Mouse (Mus musculus) left cerebral cortex, adult 18-20 months (tissue): ENCODE measurements around the gene Serpinb1b. TPM values are rescaled to one million over a fixed set of nuclear protein-coding genes. Genes with fewer than 3 reads are reported as not detected.
"Not testable (repeated sequence)": the region's sequence is repeated elsewhere in the genome, so short reads cannot be mapped to it uniquely, and the experiment has no call there.

Source experiments
- DNase-seq, 2 experiments: peaks; one replicate each; pipeline ENCODE4 v3.0.0; 2021 to 2022; ENCODE audit warnings: low spot score in 2 of 2, mixed read lengths in 1 of 2
- long read RNA-seq, 2 experiments: library from polyadenylated mRNA; stranded (forward); transcript quantifications; one replicate each; pipeline ENCODE4 v2.0.0; 2021
- total RNA-seq, 2 experiments: library from RNA; stranded (reverse); gene quantifications; 2 replicates each; pipeline ENCODE4 v1.2.3; 2021

Serpinb1b gene
- 1 to 10 TPM; 1.2 to 1.9 TPM for total RNA-seq
- long read RNA-seq, experiment 1, result 0 reads
- long read RNA-seq, experiment 2, partial matches to known transcripts, result 0 of 1 reads
- long read RNA-seq, experiment 2, other reads (novel, unspliced or antisense), result 0 of 1 reads

DNA sequence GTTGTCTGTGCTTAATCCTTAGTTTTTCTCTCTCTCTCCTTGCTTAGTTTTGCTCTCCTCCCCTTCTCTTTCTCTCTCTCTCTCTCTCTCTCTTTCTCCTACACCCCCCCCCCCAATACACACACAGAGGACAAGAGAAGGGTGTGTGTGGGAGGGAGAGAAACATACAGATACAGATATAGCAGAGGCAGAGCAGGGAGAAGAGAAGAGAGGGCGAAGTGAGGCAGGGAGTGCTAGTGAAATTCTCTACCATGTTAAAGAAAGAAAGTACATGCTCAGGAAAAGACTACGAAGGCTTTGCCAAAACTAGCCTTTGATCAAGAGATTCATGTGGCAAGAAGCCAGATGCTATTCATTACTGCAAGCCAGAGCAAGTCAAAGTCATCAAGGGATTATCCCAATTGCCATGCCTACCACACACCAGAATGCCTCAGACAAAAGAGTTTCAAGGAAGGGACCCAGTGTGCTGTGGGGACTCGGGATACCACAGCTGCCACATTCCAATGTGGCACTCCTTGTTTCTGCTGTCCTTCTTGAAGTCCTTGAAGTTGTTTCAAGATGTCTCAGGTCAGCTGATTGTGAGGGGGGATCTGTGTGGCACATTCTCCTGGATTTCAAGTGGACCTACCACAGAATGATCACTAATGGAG lies at the start of gene Serpinb1b:
Serpinb1b (plus strand) TSS at position 520 of the 650 bp plus-strand sequence.
- DNase-seq, result no peak

DNA sequence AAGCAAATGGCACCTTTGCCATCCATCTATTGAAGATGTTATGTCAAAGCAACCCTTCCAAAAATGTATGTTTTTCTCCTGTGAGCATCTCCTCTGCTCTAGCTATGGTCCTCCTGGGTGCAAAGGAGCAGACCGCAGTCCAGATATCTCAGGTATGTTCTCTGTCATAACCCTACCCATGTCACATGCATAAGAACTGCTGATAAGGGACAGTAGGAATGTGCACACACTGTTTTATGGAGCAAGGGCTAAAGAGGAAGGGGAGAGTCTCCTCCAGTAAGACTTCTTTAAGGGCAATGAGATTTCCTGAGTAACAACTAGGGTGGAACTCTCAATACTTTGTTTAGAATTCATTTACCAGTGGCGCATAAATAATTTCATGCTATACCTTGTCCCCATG lies 48.9 kb upstream of the Serpinb1b start:
- DNase-seq, result not testable (repeated sequence)

DNA sequence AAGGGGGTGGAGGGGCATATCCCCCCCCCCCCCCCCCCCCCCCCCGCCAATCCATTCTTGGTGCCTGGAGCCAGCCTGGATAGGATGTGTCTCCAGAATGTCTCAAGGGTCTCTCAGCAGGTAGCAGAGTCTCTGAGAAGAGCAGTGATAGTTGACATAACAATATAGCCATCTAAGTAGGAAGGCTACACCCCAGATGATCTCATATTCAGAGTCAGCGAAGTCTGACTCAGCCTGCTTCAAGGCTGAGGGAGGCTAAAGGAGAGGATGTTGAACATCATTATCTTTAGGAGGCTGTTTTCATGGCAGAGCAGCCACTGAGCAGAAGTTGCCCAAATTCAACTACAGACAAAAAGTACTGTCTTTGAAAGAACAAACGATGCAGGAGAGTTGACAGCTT lies 48.1 kb upstream of the Serpinb1b start:
- DNase-seq, result no peak

DNA sequence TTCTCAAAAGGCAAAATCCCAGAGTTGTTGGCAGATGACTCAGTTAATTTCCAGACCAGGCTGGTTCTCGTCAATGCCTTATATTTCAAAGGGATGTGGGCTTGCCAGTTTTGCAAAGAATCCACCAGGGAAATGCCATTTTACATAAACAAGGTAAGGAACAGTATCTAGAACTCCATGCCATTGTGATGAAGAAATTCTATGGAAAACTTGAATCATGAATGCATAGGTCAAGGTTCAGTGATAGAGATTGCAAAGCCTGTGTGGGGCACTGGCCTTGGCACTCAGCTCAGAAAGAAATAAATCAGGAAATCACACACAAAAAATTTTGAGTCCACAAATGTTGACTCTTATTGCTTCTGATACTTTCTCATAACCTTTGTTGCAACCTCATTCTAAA lies 42.9 kb upstream of the Serpinb1b start:
- DNase-seq, result no peak

DNA sequence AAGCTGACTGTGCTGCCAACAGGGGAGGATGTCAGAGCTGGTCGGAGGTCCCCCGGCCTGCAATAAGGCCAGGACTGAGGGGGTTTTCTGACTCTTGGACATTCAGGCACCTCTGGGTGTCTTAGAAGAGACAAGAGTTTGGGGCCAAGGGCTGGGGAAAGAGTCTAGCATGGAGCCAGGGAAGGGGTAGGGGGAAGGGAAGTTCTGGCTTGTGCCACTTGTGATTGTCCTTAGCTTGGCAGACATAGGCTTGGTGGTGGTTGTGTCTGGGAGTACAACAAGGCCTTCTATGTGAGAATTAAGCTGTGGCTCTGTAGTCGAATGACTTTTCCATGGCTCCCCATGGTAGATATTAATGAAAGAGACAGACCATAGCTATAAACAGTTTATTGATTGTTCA lies 34.8 kb upstream of the Serpinb1b start:
- DNase-seq, result no peak

DNA sequence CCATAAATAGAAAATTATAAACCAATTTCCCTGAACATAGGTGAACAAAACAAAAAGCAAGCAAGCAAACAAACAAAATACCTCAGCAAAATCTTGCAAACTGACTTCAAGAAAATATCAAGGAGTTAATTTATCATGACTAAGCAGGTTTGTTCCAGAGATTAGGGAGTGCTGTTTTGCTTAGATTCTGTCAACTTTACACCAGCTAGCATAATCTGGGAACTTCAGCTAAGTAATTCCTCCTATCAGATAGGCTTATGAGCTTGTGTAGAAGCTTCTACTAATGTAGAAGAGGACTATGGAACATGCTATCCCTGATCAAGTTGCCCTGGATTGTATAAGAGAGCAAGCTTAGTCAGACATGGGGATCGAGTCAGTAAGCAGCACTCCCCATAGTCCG lies 31.1 kb upstream of the Serpinb1b start:
- DNase-seq, result no peak

DNA sequence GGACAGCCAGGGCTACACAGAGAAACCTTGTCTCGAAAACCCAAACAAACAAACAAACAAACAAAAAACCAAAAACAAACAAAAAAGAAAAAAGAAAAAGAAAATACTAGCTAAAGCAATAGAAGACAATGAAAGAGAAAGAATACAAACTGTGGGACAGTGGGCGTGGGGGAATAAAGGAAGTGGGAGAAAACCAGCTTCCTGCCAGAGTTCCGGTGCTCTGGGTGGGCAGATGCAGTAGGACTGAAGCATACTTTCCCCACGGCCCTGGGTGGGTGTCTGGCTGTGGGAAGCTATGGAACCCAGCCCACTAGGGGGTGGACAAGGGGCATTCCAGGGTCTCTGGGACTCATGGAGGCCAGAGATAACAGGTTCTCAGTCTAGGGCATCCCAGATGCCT lies 30.2 kb upstream of the Serpinb1b start:
- DNase-seq, result no peak

DNA sequence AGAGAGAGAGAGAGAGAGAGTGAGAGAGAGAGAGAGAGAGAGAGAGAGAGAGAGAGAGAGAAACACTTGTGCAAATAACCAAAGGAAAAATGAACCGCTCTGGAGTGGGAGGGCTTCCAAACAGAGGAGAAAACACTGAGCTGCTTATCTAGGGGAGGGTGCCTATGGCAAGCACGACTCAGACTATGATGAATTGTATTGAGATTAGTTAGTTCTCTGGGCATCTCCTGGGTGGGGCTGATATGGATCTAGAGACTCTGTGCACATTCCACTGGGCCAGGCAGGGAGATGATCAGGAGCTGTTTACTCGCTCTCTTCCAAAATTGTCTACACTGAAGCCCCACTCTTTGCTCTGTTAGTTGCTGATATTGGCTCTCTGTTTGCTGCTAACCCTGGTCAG lies 26.7 kb upstream of the Serpinb1b start:
- DNase-seq, result no peak

DNA sequence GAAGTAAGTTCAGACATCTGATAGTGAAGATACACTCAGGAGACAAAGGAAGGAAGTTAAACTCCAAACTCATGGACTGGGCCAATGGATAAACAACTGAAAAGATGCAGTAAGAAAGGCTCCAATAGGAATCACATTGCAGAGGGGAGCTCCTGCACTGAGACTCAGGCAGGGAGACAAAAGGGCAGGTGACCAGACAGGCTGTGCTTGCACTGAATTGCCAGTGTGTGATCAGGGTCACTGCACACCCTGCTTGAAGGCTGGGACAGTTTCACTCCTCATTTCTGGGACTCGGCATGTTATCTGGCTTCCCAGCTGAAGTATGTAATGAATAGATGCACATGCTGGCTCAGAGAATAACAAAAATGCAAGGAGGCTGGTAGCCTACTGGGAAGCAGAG lies 15.3 kb upstream of the Serpinb1b start:
- DNase-seq, result no peak

DNA sequence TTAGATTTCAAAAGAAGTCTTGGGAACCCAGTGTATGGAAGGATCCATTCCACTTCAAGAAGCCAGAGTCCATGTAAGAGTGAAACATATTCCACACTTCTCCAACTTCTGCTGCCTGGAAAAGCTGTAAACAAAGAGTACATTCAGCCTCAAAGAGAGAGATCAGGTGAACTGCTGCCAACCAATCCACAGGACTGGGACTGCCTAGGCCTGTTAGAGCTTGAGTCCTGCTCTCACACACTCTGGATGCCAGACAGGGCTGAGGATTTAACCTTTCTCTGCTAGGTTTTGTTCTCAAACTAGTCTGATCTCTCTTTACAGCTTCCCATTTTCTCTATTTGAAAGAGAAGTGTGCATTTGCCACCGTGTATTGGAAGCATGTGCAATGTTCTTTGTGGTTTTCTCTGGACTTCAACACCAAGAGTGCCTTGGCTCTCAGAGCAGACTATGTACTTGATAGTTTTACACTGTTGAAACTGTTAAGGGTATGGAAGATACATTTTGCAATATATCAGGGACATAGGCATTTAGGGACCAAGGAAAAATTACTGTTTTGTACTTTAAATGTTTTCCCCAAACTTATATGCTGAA lies 10.9 kb upstream of the Serpinb1b start:
- no peak for DNase-seq

DNA sequence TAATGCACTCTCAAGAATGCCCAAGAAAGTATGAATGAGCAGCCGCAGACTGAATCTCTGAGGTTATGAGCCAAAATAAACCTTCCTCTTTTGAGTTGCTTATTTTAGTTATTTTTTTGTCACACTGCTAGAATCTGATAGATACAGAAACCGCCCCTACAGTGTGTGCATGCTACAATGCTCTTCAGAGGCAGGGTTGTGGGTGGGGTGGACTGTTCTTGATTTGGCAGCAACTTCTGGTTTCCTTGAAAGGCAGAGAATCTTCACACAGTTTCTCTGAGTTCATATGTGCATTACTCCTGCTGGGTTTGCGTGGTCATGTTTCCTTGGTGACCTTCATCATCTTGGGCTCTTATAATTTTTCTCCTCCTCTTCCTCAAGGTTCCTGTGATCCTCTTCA lies 10.2 kb upstream of the Serpinb1b start:
- peak; percentile 28 to 55 for DNase-seq

DNA sequence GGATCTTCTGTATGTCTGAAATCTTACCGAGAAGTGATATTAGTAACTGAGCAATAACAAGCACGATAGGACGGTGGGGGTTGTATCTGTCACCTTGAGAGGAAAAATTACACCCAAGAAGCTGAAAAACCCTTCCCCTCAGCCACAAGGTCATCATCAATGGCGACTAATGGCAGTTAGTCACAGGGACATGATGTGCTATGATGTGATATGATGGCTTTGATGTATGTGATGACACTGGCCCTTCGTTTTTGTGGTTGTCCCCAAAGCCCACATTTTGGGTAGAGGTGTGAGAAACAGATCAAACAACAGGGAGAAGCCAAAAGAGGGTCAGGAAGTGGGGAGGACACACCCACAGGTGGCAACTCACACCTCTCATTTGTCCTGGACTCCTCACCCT lies 6.6 kb upstream of the Serpinb1b start:
- no peak for DNase-seq

DNA sequence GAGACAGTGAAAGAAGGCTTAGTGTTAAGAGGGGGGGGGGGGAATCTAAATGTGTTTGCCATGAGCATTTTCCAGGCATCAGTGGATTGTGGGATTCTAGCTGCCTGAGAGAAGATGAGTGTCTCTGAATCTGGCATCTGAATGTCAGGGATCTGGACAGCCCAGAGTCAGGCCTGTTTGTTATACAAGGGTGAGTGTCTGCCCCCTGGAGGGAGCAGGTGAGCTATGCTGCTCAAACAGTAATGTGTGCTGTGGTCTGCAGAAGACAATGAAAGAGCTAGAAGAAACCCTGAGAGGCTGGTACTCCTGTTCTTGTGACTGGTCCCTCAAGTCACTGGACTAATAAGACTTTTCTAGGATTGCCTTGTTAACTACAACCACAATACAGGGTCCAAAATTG lies 4.3 kb upstream of the Serpinb1b start:
- DNase-seq, result no peak

DNA sequence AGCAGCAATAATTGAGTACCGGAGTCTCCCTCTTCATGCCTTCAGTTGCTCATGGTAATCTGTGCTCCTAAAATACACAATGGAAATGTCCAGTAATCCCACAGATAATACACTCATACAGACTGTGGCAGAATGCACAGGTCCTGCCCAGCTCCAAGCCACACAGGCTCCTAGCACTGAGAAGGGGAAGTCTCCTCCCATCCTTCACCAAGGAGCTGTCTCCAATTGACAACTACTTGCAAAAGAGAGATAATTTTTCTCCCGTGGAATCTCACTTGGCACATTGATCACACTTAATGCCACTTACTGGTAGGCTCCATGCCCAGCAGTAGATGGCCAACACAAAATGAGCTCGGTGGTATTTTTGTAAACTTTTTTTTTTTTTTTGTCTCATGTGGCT lies 2.1 kb upstream of the Serpinb1b start:
- DNase-seq, result no peak

DNA sequence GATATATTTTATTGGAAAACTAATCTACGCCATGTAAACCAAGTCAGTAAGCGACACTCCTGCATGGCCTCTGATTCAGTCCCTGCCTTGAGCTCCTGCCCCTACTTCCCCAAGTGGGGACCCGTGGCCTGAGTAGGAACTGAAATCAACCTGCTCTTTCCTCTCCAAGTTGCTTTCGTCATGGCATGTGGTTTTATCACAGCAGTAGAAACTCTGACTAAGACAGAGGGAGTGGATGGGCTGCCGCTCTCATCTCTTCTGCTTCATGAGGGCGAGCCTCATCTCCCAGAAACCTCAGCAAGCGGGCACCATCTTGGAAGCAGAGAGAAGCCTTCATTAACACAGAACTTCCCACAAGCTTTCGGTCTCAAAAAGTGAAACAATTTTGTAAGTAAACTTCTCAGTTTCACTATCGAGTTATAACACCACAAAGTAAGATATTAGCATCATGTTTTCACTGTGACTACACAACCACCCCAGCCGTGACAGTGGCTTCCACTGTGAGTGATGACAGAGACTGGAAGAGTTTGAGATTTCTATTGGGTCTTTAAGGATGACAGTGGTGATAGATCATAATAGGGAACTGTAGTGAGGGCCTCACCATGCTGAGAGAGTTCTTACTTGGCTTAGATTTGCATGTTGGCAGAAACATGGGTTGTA lies 1.2 kb upstream of the Serpinb1b start:
- DNase-seq, result no peak

DNA sequence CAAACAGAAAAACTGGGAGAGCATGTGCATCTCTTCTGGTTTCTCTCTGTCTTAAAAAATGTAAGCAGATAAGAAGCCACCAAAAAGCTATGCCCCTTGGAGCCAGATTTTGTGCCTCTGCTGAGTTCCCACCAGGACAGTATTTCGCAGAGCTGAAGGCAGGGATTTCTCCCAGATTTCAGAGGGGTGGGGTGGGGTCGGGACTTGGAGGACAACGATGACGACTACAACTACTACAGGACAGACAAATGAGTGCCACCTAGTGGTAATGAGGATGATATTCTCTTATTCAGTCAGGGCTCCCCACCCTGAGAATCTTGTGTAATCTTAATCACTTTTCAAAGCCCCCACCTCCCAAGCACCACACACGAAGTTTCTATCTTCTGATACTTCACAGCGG lies 1.0 kb downstream of the Serpinb1b start:
- no peak for DNase-seq

DNA sequence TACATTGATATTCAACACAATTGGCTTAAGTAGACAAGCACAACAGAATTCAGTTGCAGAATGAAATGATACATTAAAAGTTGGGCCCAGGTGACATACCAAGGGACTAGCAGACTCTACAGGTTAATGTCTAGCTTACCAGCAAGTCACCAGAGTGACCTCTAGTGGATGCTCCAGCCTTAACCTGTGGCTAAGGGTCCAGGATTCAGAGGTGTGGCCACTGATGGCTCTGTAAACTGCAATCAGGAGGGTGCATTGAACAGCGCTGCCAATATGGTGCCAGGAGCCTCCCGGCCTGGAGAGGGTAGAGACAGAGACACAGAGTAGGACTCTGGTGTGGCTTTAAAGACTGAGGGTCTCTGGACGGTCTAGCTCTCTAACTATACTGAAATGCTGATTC lies 2.0 kb downstream of the Serpinb1b start:
- no peak for DNase-seq

DNA sequence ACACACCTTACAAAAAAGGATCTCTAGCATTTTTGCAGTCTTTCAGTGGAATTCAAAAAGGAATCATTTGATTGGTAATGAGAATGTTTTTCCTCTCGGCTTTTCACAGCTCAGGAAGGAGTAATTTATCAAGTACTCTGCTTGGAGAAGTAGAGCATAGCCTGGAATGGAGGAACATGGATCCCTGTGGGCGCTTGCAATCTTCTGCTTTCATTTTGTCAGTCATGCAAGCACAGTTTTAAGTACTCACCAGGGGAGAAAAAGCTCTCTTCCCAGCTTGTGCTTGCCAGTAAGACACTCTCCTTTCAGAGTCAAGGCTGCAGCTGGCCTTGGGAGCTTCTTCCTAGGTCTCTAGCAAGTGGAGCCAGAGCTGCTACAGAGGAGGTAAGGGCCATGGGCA lies 5.5 kb downstream of the Serpinb1b start:
- no peak for DNase-seq

DNA sequence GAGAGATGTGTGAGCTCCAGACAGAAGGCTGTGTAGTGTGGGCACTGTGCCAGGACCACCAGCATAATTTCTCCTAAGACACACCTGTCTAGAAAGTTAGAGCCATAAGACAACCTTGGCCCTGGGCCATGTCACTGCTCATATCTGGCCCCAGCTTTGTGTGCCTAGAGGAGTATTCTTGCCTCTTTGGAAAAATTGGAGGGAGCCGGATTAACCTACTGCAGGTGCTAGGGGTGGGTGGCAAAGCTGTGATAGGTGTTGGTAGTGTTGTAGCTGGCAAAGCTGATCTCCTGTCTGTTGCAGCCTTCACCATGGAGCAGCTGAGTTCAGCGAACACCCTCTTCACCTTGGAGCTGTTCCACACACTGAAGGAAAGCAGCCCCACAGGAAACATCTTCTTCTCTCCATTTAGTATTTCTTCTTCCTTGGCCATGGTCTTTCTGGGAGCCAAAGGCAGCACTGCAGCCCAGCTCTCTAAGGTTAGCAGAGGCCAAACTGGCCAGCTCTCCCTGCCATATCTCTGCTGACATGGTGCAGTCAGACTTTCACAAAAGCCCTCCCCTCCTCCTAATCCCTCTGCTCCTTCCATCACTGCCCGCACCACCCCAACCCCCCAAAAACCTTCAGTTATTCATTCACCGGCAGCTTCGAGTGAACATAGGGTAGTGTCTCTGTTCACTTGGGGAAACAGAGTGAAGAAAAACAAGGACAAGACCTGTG lies 6.8 kb downstream of the Serpinb1b start:
- no peak for DNase-seq

DNA sequence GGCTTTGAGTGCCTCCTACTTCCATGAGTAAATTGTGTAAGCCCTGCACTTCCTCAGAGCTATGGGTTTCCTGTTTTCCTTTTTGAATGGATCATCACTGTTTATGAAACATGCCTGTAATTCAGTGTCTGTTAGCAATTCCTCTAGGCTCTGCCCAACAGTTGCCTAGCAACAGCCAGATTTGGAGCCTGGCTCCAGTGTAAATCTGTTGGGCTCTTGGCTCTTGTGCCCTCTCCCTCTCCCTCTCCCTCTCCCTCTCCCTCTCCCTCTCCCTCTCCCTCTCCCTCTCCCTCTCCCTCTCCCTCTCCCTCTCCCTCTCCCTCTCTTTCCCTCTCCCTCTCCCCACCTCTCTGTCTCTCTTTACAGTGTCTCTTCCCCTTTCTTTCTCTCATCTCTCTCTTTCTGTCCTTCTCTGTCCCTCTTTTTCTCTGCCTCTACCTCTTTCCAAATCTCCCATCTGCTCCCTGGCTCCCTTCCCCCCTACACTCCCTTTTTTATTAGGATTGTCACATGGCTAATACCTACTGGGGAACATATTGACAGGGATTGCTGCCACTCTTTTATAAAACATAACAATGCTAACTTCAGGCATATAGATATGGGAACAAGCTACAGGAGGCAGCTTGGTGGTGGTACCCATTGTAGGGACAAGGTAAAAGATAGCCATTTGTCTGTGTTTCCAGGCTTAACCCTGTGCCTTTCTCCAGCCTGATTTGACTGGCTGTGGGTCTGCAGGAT lies 7.5 kb downstream of the Serpinb1b start:
- peak; percentile 49 for DNase-seq

DNA sequence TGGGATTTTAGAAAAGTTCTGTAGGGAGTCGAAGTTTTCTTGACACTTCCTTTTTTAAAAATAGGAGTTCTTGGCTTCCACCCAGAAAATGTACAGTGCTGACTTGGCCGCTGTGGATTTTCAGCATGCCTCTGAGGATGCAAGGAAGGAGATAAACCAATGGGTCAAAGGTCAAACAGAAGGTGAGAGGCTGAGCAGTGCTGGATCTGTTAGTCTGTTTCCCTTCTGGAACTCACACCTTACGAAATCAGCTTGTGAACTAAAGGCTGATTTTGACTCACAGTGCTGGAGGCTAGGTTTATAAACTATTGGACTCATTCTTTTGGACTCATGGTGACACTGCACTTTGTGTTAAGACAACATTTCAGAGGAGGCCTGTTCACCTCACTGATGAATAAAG lies 11.2 kb downstream of the Serpinb1b start:
- DNase-seq, result no peak
